Mouse (Mus musculus): ENCODE measurements around the gene Crispld2. TPM values are rescaled to one million over a fixed set of nuclear protein-coding genes. Genes with fewer than 3 reads are reported as not detected.

The Crispld2 gene
- polyA plus RNA-seq, 1 experiment, result 1.3 TPM

GRCm38 (mm10) chr8:120026991-120027390 is 34.8 kb downstream of the Crispld2 start:
- no peaks in the 10 kb centered on the region for H3K9me3 ChIP-seq (replicated peaks; ENCODE audit: control insufficient read depth, insufficient read depth, low read length, poor library complexity, severe bottlenecking)
- no peaks in the 10 kb centered on the region for H3K27me3 ChIP-seq (ENCODE audit: control insufficient read depth, insufficient read depth, low read length, poor library complexity, severe bottlenecking)
- no peak for TF ChIP-seq EP300 (IDR thresholded peaks at IDR 0.05; ENCODE audit: insufficient read depth, low read depth, low read length)
- TF ChIP-seq POLR2A (IDR thresholded peaks at IDR 0.05; ENCODE audit: insufficient read depth, low read length), result no peak
- TF ChIP-seq CTCF (IDR thresholded peaks at IDR 0.05; ENCODE audit: low read depth, low read length), result no peak
- no peak overlapping the region for H3K27ac ChIP-seq (ENCODE audit: insufficient read depth, low read length)
- H3K4me3 ChIP-seq (ENCODE audit: low read depth, low read length), result no peak overlapping the region
- H3K9ac ChIP-seq (ENCODE audit: low read depth, poor library complexity, severe bottlenecking), result no peak overlapping the region
- peaks cover 2% of the 10 kb centered on the region for H3K4me1 ChIP-seq (ENCODE audit: control insufficient read depth, insufficient read depth, low read length)
- H3K36me3 ChIP-seq (ENCODE audit: control insufficient read depth, insufficient read depth, low read length, poor library complexity, severe bottlenecking), result no peaks in the 10 kb centered on the region

DNA sequence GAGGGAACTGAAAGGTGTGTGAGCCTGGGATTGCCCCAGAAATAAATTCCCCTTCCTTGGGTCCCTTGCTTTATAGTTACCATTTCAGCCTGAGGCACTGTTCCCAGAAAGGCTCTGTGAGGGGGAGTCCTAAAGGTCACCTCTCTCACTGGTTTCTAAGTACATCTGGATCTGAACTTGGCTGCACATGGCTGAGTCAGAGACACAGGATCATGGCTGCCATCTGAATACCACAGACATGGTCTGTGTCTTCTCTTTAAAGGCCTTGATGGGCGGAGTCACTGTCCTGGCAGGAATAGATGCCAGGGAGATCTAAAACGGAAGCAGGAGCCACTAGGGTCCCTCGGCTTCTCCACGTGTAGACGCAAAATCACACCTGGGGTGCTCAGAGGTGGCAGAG is 38.2 kb downstream of the Crispld2 start:
- TF ChIP-seq POLR2A (IDR thresholded peaks at IDR 0.05; ENCODE audit: insufficient read depth, low read length) (no peak), EP300 (IDR thresholded peaks at IDR 0.05; ENCODE audit: insufficient read depth, low read depth, low read length) (no peak), CTCF (IDR thresholded peaks at IDR 0.05; ENCODE audit: low read depth, low read length) (no peak)
- Histone ChIP-seq H3K9me3 (replicated peaks; ENCODE audit: control insufficient read depth, insufficient read depth, low read length, poor library complexity, severe bottlenecking) (no peaks in the 10 kb centered on the region), H3K36me3 (ENCODE audit: control insufficient read depth, insufficient read depth, low read length, poor library complexity, severe bottlenecking) (no peaks in the 10 kb centered on the region), H3K27ac (ENCODE audit: insufficient read depth, low read length) (no peak overlapping the region), H3K9ac (ENCODE audit: low read depth, poor library complexity, severe bottlenecking) (no peak overlapping the region), H3K4me1 (ENCODE audit: control insufficient read depth, insufficient read depth, low read length) (no peaks in the 10 kb centered on the region), H3K4me3 (ENCODE audit: low read depth, low read length) (no peak overlapping the region), H3K27me3 (ENCODE audit: control insufficient read depth, insufficient read depth, low read length, poor library complexity, severe bottlenecking) (no peaks in the 10 kb centered on the region)

DNA sequence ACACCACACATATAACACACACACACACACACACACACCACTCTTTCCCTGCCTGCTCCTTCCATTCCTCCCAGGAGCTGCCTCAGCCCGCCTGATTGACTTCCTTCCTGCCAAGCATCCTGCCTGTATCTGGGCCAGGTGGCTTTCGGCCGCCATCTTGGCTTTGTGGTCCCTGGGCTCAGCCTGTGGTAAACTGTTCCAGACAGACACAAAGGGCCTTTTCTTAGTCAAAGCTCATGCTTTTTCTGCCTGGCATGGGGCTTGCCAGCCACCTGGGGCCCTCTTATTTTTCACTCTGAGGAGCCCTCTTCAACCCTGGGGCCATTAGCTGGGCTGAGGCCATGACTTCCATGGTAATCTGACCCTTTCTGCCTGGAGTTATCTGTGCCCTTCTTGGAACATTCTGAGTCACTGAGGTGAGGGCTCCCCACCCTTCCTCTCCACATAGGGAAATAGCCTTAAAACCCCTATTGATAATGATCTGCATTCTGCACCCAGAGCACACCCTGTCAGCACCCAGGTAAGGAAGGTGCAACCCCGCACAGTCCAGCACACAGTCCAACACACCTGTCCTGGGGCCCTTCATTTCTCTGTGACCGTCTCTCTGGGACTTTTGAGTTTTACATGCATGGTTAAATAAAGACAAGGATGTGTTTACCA is 40.4 kb downstream of the Crispld2 start:
- H3K4me1 ChIP-seq (ENCODE audit: control insufficient read depth, insufficient read depth, low read length), result peaks cover 2% of the 10 kb centered on the region
- H3K4me3 ChIP-seq (ENCODE audit: low read depth, low read length), result no peak overlapping the region
- TF ChIP-seq CTCF (IDR thresholded peaks at IDR 0.05; ENCODE audit: low read depth, low read length) (no peak), EP300 (IDR thresholded peaks at IDR 0.05; ENCODE audit: insufficient read depth, low read depth, low read length) (no peak), POLR2A (IDR thresholded peaks at IDR 0.05; ENCODE audit: insufficient read depth, low read length) (no peak)
- no peaks in the 10 kb centered on the region for H3K27me3 ChIP-seq (ENCODE audit: control insufficient read depth, insufficient read depth, low read length, poor library complexity, severe bottlenecking)
- H3K9me3 ChIP-seq (replicated peaks; ENCODE audit: control insufficient read depth, insufficient read depth, low read length, poor library complexity, severe bottlenecking), result no peaks in the 10 kb centered on the region
- H3K9ac ChIP-seq (ENCODE audit: low read depth, poor library complexity, severe bottlenecking), result no peak overlapping the region
- H3K27ac ChIP-seq (ENCODE audit: insufficient read depth, low read length), result no peak overlapping the region
- no peaks in the 10 kb centered on the region for H3K36me3 ChIP-seq (ENCODE audit: control insufficient read depth, insufficient read depth, low read length, poor library complexity, severe bottlenecking)

DNA sequence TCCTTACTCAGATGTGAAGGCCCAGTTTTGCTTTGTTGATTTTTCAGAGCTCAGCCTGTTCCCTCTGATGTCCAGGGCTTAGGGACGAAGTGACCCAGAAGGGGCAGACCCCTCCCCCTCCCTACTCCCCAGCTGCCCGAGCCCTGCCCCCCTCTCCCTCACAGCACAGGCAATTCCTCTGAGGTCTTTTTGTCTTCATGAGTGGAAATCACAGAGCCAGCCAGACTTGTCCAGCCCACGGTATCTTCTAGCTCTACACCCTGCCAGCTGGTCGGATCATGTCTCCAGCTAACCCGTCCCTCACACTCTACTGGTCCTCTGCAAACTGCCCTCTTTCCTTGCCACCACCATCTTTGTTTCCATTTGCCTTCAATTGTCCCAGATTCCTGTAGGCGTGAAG is 42.2 kb downstream of the Crispld2 start:
- H3K27ac ChIP-seq (ENCODE audit: insufficient read depth, low read length), result no peak overlapping the region
- no peaks in the 10 kb centered on the region for H3K9me3 ChIP-seq (replicated peaks; ENCODE audit: control insufficient read depth, insufficient read depth, low read length, poor library complexity, severe bottlenecking)
- no peak overlapping the region for H3K4me3 ChIP-seq (ENCODE audit: low read depth, low read length)
- TF ChIP-seq CTCF (IDR thresholded peaks at IDR 0.05; ENCODE audit: low read depth, low read length), result no peak
- TF ChIP-seq EP300 (IDR thresholded peaks at IDR 0.05; ENCODE audit: insufficient read depth, low read depth, low read length), result no peak
- TF ChIP-seq POLR2A (IDR thresholded peaks at IDR 0.05; ENCODE audit: insufficient read depth, low read length), result no peak
- no peak overlapping the region for H3K9ac ChIP-seq (ENCODE audit: low read depth, poor library complexity, severe bottlenecking)
- no peaks in the 10 kb centered on the region for H3K27me3 ChIP-seq (ENCODE audit: control insufficient read depth, insufficient read depth, low read length, poor library complexity, severe bottlenecking)
- no peaks in the 10 kb centered on the region for H3K36me3 ChIP-seq (ENCODE audit: control insufficient read depth, insufficient read depth, low read length, poor library complexity, severe bottlenecking)
- peaks cover 2% of the 10 kb centered on the region for H3K4me1 ChIP-seq (ENCODE audit: control insufficient read depth, insufficient read depth, low read length)

DNA sequence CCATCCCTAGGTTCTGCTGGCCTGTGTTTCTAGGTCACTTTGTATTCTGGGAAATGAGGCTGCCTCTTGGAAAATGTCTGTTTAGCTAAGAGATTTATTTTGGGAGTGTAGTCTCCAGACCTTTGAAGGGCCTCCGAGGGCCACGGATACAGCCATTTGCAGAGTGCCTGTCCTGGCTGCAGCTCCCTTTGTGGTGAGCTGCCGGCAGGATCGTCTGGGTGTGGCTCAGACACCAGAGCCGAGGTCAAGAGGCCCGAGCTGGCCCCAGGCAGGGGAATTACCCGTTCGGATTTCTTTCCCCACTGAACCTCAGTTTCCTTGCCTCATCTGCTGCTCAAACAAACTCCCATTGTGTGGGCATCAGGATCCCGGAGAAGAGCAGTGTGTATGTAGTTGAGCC is 43.9 kb downstream of the Crispld2 start:
- H3K4me3 ChIP-seq (ENCODE audit: low read depth, low read length), result no peak overlapping the region
- H3K9ac ChIP-seq (ENCODE audit: low read depth, poor library complexity, severe bottlenecking), result no peak overlapping the region
- no peaks in the 10 kb centered on the region for H3K27me3 ChIP-seq (ENCODE audit: control insufficient read depth, insufficient read depth, low read length, poor library complexity, severe bottlenecking)
- H3K36me3 ChIP-seq (ENCODE audit: control insufficient read depth, insufficient read depth, low read length, poor library complexity, severe bottlenecking), result no peaks in the 10 kb centered on the region
- TF ChIP-seq EP300 (IDR thresholded peaks at IDR 0.05; ENCODE audit: insufficient read depth, low read depth, low read length) (0 out of 2 replicates have a peak, but pooled peaks have one; percentile 3), POLR2A (IDR thresholded peaks at IDR 0.05; ENCODE audit: insufficient read depth, low read length) (no peak)
- peaks cover 2% of the 10 kb centered on the region for H3K4me1 ChIP-seq (ENCODE audit: control insufficient read depth, insufficient read depth, low read length)
- H3K27ac ChIP-seq (ENCODE audit: insufficient read depth, low read length), result no peak overlapping the region
- no peaks in the 10 kb centered on the region for H3K9me3 ChIP-seq (replicated peaks; ENCODE audit: control insufficient read depth, insufficient read depth, low read length, poor library complexity, severe bottlenecking)

- no peak overlapping the region for H3K4me3 ChIP-seq (ENCODE audit: low read depth, low read length)
- no peak overlapping the region for H3K27ac ChIP-seq (ENCODE audit: insufficient read depth, low read length)
- H3K36me3 ChIP-seq (ENCODE audit: control insufficient read depth, insufficient read depth, low read length, poor library complexity, severe bottlenecking), result no peaks in the 10 kb centered on the region
- TF ChIP-seq CTCF (IDR thresholded peaks at IDR 0.05; ENCODE audit: low read depth, low read length) (no peak), POLR2A (IDR thresholded peaks at IDR 0.05; ENCODE audit: insufficient read depth, low read length) (no peak), EP300 (IDR thresholded peaks at IDR 0.05; ENCODE audit: insufficient read depth, low read depth, low read length) (no peak)
- H3K27me3 ChIP-seq (ENCODE audit: control insufficient read depth, insufficient read depth, low read length, poor library complexity, severe bottlenecking), result no peaks in the 10 kb centered on the region
- H3K9ac ChIP-seq (ENCODE audit: low read depth, poor library complexity, severe bottlenecking), result no peak overlapping the region
- peaks cover 2% of the 10 kb centered on the region for H3K4me1 ChIP-seq (ENCODE audit: control insufficient read depth, insufficient read depth, low read length)
- H3K9me3 ChIP-seq (replicated peaks; ENCODE audit: control insufficient read depth, insufficient read depth, low read length, poor library complexity, severe bottlenecking), result no peaks in the 10 kb centered on the region
Measured at GRCm38 (mm10) chr8:120036578-120036977, 44.3 kb downstream of the Crispld2 start.

Measured in ES-Bruce4 (cell line).